In the genomic region with DNA sequence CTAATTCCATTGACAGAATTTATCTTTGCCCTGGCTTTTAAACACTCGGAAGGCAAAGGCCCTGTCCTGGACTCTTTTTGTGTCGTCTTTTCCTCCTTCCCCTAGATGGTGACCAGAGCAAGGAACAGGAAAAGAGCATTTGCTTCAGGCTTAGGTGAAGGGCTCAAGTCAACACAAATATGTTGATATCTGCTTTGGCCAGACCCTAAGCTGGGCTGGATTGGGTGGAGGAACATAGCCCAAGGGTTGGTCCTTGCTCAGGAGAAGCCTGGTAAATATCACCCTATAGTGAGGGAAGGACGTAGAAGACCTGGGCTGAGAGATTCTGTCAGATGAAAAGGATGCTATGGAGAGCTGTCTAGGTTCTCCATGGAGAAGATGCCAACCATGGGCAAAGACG, we compare ENCODE assay signal across 19 mouse cellular contexts. TPM values are rescaled to one million over a fixed set of nuclear protein-coding genes. Genes with fewer than 3 reads are reported as not detected.
DNase-seq lines count a peak whose midpoint lies in the region; ATAC-seq and TF ChIP-seq lines count a peak whose summit lies in the region.
"Had no signal": no experiment of that assay in that cellular context is flagged by ENCODE, and none has a peak within 500 bp of the region (broad histone marks: within the 10 kb centered on the region; RNA-seq: fewer than 3 reads in every experiment).

No protein-coding gene starts in this region.

- no peak for ATAC-seq in heart, embryonic 12.5 days (ENCODE audit: insufficient number of reproducible peaks, low FRiP score)
- ATAC-seq in embryonic facial prominence, embryonic 11.5 days (replicated peaks; ENCODE audit: insufficient number of reproducible peaks, low FRiP score, low TSS enrichment, low read depth), result no peak
- peak; percentile 44 for ATAC-seq in liver, embryonic 13.5 days (ENCODE audit: low read depth)

- no peaks in the 10 kb centered on the region for H3K9me3 ChIP-seq in heart, embryonic 12.5 days (replicated peaks)
- H3K9me3 ChIP-seq in embryonic facial prominence, embryonic 11.5 days (replicated peaks; ENCODE audit: control insufficient read depth, low read length), result no peaks in the 10 kb centered on the region
- H3K9me3 ChIP-seq in liver, embryonic 13.5 days (replicated peaks), result no peaks in the 10 kb centered on the region
- H3K9me3 ChIP-seq: heart, embryonic 15.5 days; limb, embryonic 13.5 days; midbrain, embryonic 10.5 days had no signal

- peak overlapping the region; percentile 96; the same call in 1 of the 2 replicates for H3K4me2 ChIP-seq in heart, embryonic 12.5 days
- H3K4me2 ChIP-seq in embryonic facial prominence, embryonic 11.5 days (ENCODE audit: low read depth, low read length), result no peak overlapping the region
- peak overlapping the region; percentile 98 for H3K4me2 ChIP-seq in liver, embryonic 13.5 days
- H3K4me2 ChIP-seq: heart, embryonic 15.5 days; hindbrain, embryonic 14.5 days; limb, embryonic 13.5 days had no signal

- no peak for DNase-seq in heart, postnatal 36 days
- DNase-seq in embryonic facial prominence, embryonic 11.5 days (ENCODE audit: low spot score), result no peak
- peak; percentile 61 for DNase-seq in liver, embryonic 13.5 days
- no peak for DNase-seq in urinary bladder, adult 2 months (ENCODE audit: low spot score)
- no peak for DNase-seq in layer of hippocampus, adult 9-11 months
- DNase-seq in gastrocnemius, postnatal 14 days, result no peak
- DNase-seq: B cell, adult 2 months; cerebellum, adult 8-10 months; gastrocnemius, postnatal 25 days; kidney, adult 8-10 months; lung, postnatal 36 days; thymus, postnatal 4 days had no signal

- WGBS in heart, embryonic 12.5 days, result 60% methylated on average over 4 of the region's 4 CpGs
- 64% methylated on average over 4 of the region's 4 CpGs for WGBS in bone marrow, adult 2 months
- WGBS in embryonic facial prominence, embryonic 11.5 days, result 89% methylated on average over 4 of the region's 4 CpGs
- 31% methylated on average over 4 of the region's 4 CpGs for WGBS in liver, embryonic 13.5 days (ENCODE audit: insufficient replicate concordance)

- H3K36me3 ChIP-seq in heart, embryonic 12.5 days, result no peaks in the 10 kb centered on the region
- H3K36me3 ChIP-seq in embryonic facial prominence, embryonic 11.5 days (replicated peaks; ENCODE audit: control insufficient read depth, insufficient read depth, low read depth, low read length), result no peaks in the 10 kb centered on the region
- H3K36me3 ChIP-seq in liver, embryonic 13.5 days, result peaks cover 35% of the 10 kb centered on the region
- H3K36me3 ChIP-seq: heart, embryonic 15.5 days; limb, embryonic 13.5 days; midbrain, embryonic 10.5 days had no signal

- no peak for TF ChIP-seq POLR2A in bone marrow, adult 2 months (IDR thresholded peaks at IDR 0.05; ENCODE audit: borderline replicate concordance, control insufficient read depth, low read depth, low read length)

- H3K9ac ChIP-seq in heart, embryonic 12.5 days, result no peak overlapping the region
- H3K9ac ChIP-seq in embryonic facial prominence, embryonic 11.5 days (replicated peaks; ENCODE audit: low read length), result no peak overlapping the region
- peak overlapping the region; percentile 95 for H3K9ac ChIP-seq in liver, embryonic 13.5 days
- H3K9ac ChIP-seq: heart, embryonic 15.5 days; hindbrain, embryonic 14.5 days; limb, embryonic 13.5 days had no signal

- H3K27ac ChIP-seq in heart, embryonic 12.5 days (ENCODE audit: poor library complexity, severe bottlenecking), result peak overlapping the region; percentile 96
- peak overlapping the region; percentile 81 for H3K27ac ChIP-seq in bone marrow, adult 2 months (ENCODE audit: control insufficient read depth, insufficient read depth, low read depth, low read length, poor library complexity)
- H3K27ac ChIP-seq in embryonic facial prominence, embryonic 11.5 days (replicated peaks; ENCODE audit: low read depth, low read length), result peak overlapping the region; percentile 30; the same call in 1 of the 2 replicates
- H3K27ac ChIP-seq in liver, embryonic 13.5 days, result peak overlapping the region; percentile 99
- H3K27ac ChIP-seq: heart, embryonic 15.5 days; hindbrain, embryonic 14.5 days; midbrain, embryonic 10.5 days had no signal

- TF ChIP-seq CTCF in bone marrow, adult 2 months (IDR thresholded peaks at IDR 0.05; ENCODE audit: control insufficient read depth, insufficient read depth, low read length), result no peak

- H3K4me1 ChIP-seq in heart, embryonic 12.5 days (replicated peaks), result peaks cover 77% of the 10 kb centered on the region
- H3K4me1 ChIP-seq in bone marrow, adult 2 months (ENCODE audit: control insufficient read depth, insufficient read depth, low read length), result no peaks in the 10 kb centered on the region; the same call in 1 of the 2 replicates
- peaks cover 10% of the 10 kb centered on the region for H3K4me1 ChIP-seq in embryonic facial prominence, embryonic 11.5 days (ENCODE audit: control insufficient read depth, insufficient read depth, low read length)
- peaks cover 90% of the 10 kb centered on the region for H3K4me1 ChIP-seq in liver, embryonic 13.5 days (replicated peaks)

- no peaks in the 10 kb centered on the region for H3K27me3 ChIP-seq in heart, embryonic 12.5 days (replicated peaks)
- no peaks in the 10 kb centered on the region for H3K27me3 ChIP-seq in embryonic facial prominence, embryonic 11.5 days (ENCODE audit: control insufficient read depth, insufficient read depth, low read length)
- H3K27me3 ChIP-seq in liver, embryonic 13.5 days, result no peaks in the 10 kb centered on the region
- H3K27me3 ChIP-seq: heart, embryonic 15.5 days; limb, embryonic 13.5 days had no signal

- H3K4me3 ChIP-seq in heart, embryonic 12.5 days, result peak overlapping the region; percentile 25
- H3K4me3 ChIP-seq in bone marrow, adult 2 months (replicated peaks; ENCODE audit: control insufficient read depth, low read depth, low read length), result peak overlapping the region; percentile 82
- H3K4me3 ChIP-seq in embryonic facial prominence, embryonic 11.5 days (ENCODE audit: low read depth, low read length), result no peak overlapping the region
- peak overlapping the region; percentile 82 for H3K4me3 ChIP-seq in liver, embryonic 13.5 days (replicated peaks)
- H3K4me3 ChIP-seq: heart, embryonic 15.5 days; limb, embryonic 13.5 days had no signal

- intact Hi-C loops in heart, postnatal 36 days (cut with DNase I), result no loop called here
- intact Hi-C loops in gastrocnemius, postnatal 14 days (cut with DNase I; ENCODE audit: low total_unique reads), result no loop called here

RNA-seq across cellular contexts. Expression of a gene that starts 14.7 kb away (rescaled TPM):
- polyA plus RNA-seq in heart, embryonic 12.5 days (2016; fragmentation: Nextera tagmentation; extraction: Ambion mirVana), result 38.0 and 39.7 TPM in 2 replicates
- 1 to 10 TPM; 7.9 to 8.7 TPM for total RNA-seq in heart, postnatal 36 days (2021)
- polyA plus RNA-seq in bone marrow, adult 2 months (2011; ENCODE audit: insufficient read depth, insufficient read length, low replicate concordance, missing spikeins), result 89.7 and 115 TPM in 2 replicates
- 53.8 and 56.4 TPM in 2 replicates for polyA plus RNA-seq in embryonic facial prominence, embryonic 11.5 days (2014; fragmentation: Nextera tagmentation; extraction: Ambion mirVana)
- polyA plus RNA-seq in liver, embryonic 13.5 days (2015; fragmentation: Nextera tagmentation; extraction: Ambion mirVana), result 196 and 207 TPM in 2 replicates
- polyA plus RNA-seq in urinary bladder, adult 2 months (2012; rRNA removed), result 22.0 and 23.6 TPM in 2 replicates
- 10 to 100 TPM in 1 of 2 experiments, 1 to 10 TPM in 1; 7.4 to 11.6 TPM for total RNA-seq in gastrocnemius, postnatal 14 days (2021)

RNA-seq across cellular contexts. Expression of a gene that starts 14.7 kb away (rescaled TPM):
- polyA plus RNA-seq in heart, embryonic 12.5 days (2016; fragmentation: Nextera tagmentation; extraction: Ambion mirVana), result 0.32 and 0.34 TPM in 2 replicates
- under 1 TPM; 0.11 to 0.14 TPM for total RNA-seq in heart, postnatal 36 days (2021)
- not detected in 2 replicates for polyA plus RNA-seq in bone marrow, adult 2 months (2011; ENCODE audit: insufficient read depth, insufficient read length, low replicate concordance, missing spikeins)
- 1.7 and 1.9 TPM in 2 replicates for polyA plus RNA-seq in embryonic facial prominence, embryonic 11.5 days (2014; fragmentation: Nextera tagmentation; extraction: Ambion mirVana)
- polyA plus RNA-seq in liver, embryonic 13.5 days (2015; fragmentation: Nextera tagmentation; extraction: Ambion mirVana), result 0.17 and 0.20 TPM in 2 replicates
- 3.8 and 4.2 TPM in 2 replicates for polyA plus RNA-seq in urinary bladder, adult 2 months (2012; rRNA removed)
- total RNA-seq in gastrocnemius, postnatal 14 days (2021), result under 1 TPM; 0.29 to 0.41 TPM
- total RNA-seq: monocyte, adult 5-6 weeks had no signal

RNA-seq across cellular contexts. Expression of a gene that starts 25.2 kb away (rescaled TPM):
- polyA plus RNA-seq in heart, embryonic 12.5 days (2016; fragmentation: Nextera tagmentation; extraction: Ambion mirVana), result 40.7 and 45.2 TPM in 2 replicates
- 10 to 100 TPM; 37.8 to 39.8 TPM for total RNA-seq in heart, postnatal 36 days (2021)
- 6.6 and 12.5 TPM in 2 replicates for polyA plus RNA-seq in bone marrow, adult 2 months (2011; ENCODE audit: insufficient read depth, insufficient read length, low replicate concordance, missing spikeins)
- 3.7 TPM in 2 replicates for polyA plus RNA-seq in embryonic facial prominence, embryonic 11.5 days (2014; fragmentation: Nextera tagmentation; extraction: Ambion mirVana)
- polyA plus RNA-seq in liver, embryonic 13.5 days (2015; fragmentation: Nextera tagmentation; extraction: Ambion mirVana), result 5.3 and 7.3 TPM in 2 replicates
- polyA plus RNA-seq in urinary bladder, adult 2 months (2012; rRNA removed), result 38.6 and 41.9 TPM in 2 replicates
- 1 to 10 TPM; 5.4 to 6.0 TPM for total RNA-seq in gastrocnemius, postnatal 14 days (2021)
- total RNA-seq: monocyte, adult 5-6 weeks had no signal

RNA-seq across cellular contexts. Expression of a gene that starts 35.8 kb away (rescaled TPM):
- 2,254 and 2,412 TPM in 2 replicates for polyA plus RNA-seq in heart, embryonic 12.5 days (2016; fragmentation: Nextera tagmentation; extraction: Ambion mirVana)
- total RNA-seq in heart, postnatal 36 days (2021), result 1,000 to 10,000 TPM; 2,889 to 3,152 TPM
- polyA plus RNA-seq in bone marrow, adult 2 months (2011; ENCODE audit: insufficient read depth, insufficient read length, low replicate concordance, missing spikeins), result 1,509 and 1,706 TPM in 2 replicates
- polyA plus RNA-seq in embryonic facial prominence, embryonic 11.5 days (2014; fragmentation: Nextera tagmentation; extraction: Ambion mirVana), result 1,303 and 1,312 TPM in 2 replicates
- polyA plus RNA-seq in liver, embryonic 13.5 days (2015; fragmentation: Nextera tagmentation; extraction: Ambion mirVana), result 5,062 and 5,153 TPM in 2 replicates
- polyA plus RNA-seq in urinary bladder, adult 2 months (2012; rRNA removed), result 2,402 and 3,491 TPM in 2 replicates
- total RNA-seq in gastrocnemius, postnatal 14 days (2021), result 1,000 to 10,000 TPM; 2,162 to 2,185 TPM

Comparison
In these comparisons a context has a peak if more than half of its experiments do, and no peak if none do; other contexts are left out.
1. H3K27ac ChIP-seq: peak in every context shown above with its lines; median percentile 99 in liver, embryonic 13.5 days; 96 in heart, embryonic 12.5 days; 81 in bone marrow, adult 2 months; 30 in embryonic facial prominence, embryonic 11.5 days.